Mouse (Mus musculus): Measurements from ENCODE around the gene 4931414P19Rik.

DNA sequence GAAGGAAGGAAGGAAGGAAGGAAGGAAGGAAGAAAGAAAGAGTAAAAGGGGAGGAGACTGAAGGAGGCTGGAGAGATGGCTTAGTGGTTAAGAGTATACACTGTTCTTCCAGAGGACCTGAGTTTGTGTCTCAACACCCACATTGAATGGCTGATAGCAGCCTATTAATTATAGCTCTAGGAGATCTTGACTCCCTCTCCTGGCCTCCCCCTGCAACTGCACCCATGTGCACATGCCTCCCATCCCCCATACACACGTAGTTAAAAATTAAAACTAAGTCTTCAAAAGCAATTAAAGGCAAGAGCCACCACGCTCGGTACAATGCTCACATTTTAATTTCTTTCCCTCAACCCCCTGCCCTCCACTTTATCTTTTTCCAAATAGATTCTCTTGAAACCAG, 11.7 kb downstream of the 4931414P19Rik start:
- TF ChIP-seq CTCF (IDR thresholded peaks at IDR 0.05; ENCODE audit: control insufficient read depth, insufficient read depth, insufficient replicate concordance, low read depth, low read length) (peak; percentile 66; the same call in 1 of the 2 replicates), POLR2A (IDR thresholded peaks at IDR 0.05; ENCODE audit: control insufficient read depth, low read depth, low read length) (no peak)

Measured in testis, adult 2 months (tissue).